Mouse (Mus musculus) megakaryocyte progenitor cell, adult 5-6 weeks (primary cell): ENCODE measurements around the gene Atp5s. TPM values are rescaled to one million over a fixed set of nuclear protein-coding genes. Genes with fewer than 3 reads are reported as not detected.

Experiments
- ATAC-seq: replicated peaks from 2 replicates; pipeline ENCODE4 v1.8.0; 2016; ENCODE audit warnings: mild to moderate bottlenecking, moderate TSS enrichment, inconsistent platforms; ENCODE audit not compliant: poor library complexity
- total RNA-seq, 2 experiments: library from RNA; stranded (forward) in 1 of 2; stranded (reverse) in 1 of 2; fragments of 157-497, 149-512 nt in 1 of 2; fragments of 200-1000 nt in 1 of 2; gene quantifications; 2 replicates each; pipeline versions ENCODE4 v1.2.3 to v1.2.4; 2015 to 2017

The Atp5s gene
- total RNA-seq, 2 experiments from 2014 or later = 15.1 to 31.6 TPM

- no peak for ATAC-seq
Observed at GRCm38 (mm10) chr12:69730306-69730705, 5.6 kb downstream of the Atp5s start.

GRCm38 (mm10) chr12:69732221-69732620 lies 7.5 kb downstream of the Atp5s start:
- no peak for ATAC-seq

- ATAC-seq = peak; percentile 98
Observed at GRCm38 (mm10) chr12:69733518-69733917, 8.8 kb downstream of the Atp5s start.

- peak; percentile 51; the same call in 1 of the 2 replicates for ATAC-seq
Observed at GRCm38 (mm10) chr12:69733923-69734322, 9.2 kb downstream of the Atp5s start.

GRCm38 (mm10) chr12:69741965-69742364 lies 17.2 kb downstream of the Atp5s start:
- ATAC-seq = no peak

GRCm38 (mm10) chr12:69744138-69744537 lies 19.4 kb downstream of the Atp5s start:
- ATAC-seq = no peak

- ATAC-seq = no peak; the same call in 1 of the 2 replicates
Observed at GRCm38 (mm10) chr12:69751864-69752341, 27.2 kb downstream of the Atp5s start.

- ATAC-seq = no peak
Observed at GRCm38 (mm10) chr12:69753936-69754335, 29.2 kb downstream of the Atp5s start.

GRCm38 (mm10) chr12:69756015-69756414 lies 31.3 kb downstream of the Atp5s start:
- no peak for ATAC-seq

- ATAC-seq = peak; percentile 90
Observed at GRCm38 (mm10) chr12:69757418-69758141, 32.8 kb downstream of the Atp5s start.

GRCm38 (mm10) chr12:69758221-69759185 lies 33.8 kb downstream of the Atp5s start:
- ATAC-seq = peak; percentile 17; the same call in 1 of the 2 replicates

GRCm38 (mm10) chr12:69759267-69759885 lies 34.6 kb downstream of the Atp5s start:
- ATAC-seq = peak; percentile 69

- ATAC-seq = no peak
Observed at GRCm38 (mm10) chr12:69760014-69760413, 35.3 kb downstream of the Atp5s start.

- no peak for ATAC-seq
Observed at GRCm38 (mm10) chr12:69760743-69761406, 36.1 kb downstream of the Atp5s start.

GRCm38 (mm10) chr12:69761603-69762002 lies 36.9 kb downstream of the Atp5s start:
- no peak for ATAC-seq

- no peak for ATAC-seq
Observed at GRCm38 (mm10) chr12:69765543-69765942, 40.8 kb downstream of the Atp5s start.

GRCm38 (mm10) chr12:69766185-69766904 lies 41.6 kb downstream of the Atp5s start:
- no peak for ATAC-seq

- no peak for ATAC-seq
Observed at GRCm38 (mm10) chr12:69767476-69768258, 42.9 kb downstream of the Atp5s start.

- peak; percentile 82 for ATAC-seq
Observed at GRCm38 (mm10) chr12:69768841-69769240, 44.1 kb downstream of the Atp5s start.
